Mouse (Mus musculus) embryonic facial prominence, embryonic 11.5 days (tissue): ENCODE measurements at regions not wholly inside any gene's neighbourhood (a gene's known extent, or its start where the extent isn't known, plus 50 kb on each side); places are given as distances from the start of the nearest gene placed in this dataset.

Experiments
- ATAC-seq: fragments of 200-750 bp; cut with Nextera tagmentation; replicated peaks from 2 replicates; pipeline ENCODE4 v1.8.0; 2017; ENCODE audit warnings: low read depth; ENCODE audit not compliant: insufficient number of reproducible peaks, low FRiP score, low TSS enrichment
- DNase-seq: peaks from one replicate; pipeline ENCODE4 v3.0.0-alpha.2; 2015; ENCODE audit warnings: low spot score
- H3K27ac ChIP-seq: fragments of 300-500 bp; sonication (generic); replicated peaks from 2 replicates; pipeline ENCODE4 v1.5.1; 2014; ENCODE audit warnings: mild to moderate bottlenecking, low read depth, low read length, control low read depth
- H3K27me3 ChIP-seq: fragments of 300-500 bp; sonication (generic); 2 replicates; pipeline ENCODE4 v1.6.1; 2014; ENCODE audit warnings: mild to moderate bottlenecking, low read length, moderate library complexity, mixed read lengths; ENCODE audit not compliant: control insufficient read depth, insufficient read depth
- H3K36me3 ChIP-seq: fragments of 300-500 bp; sonication (generic); replicated peaks from 2 replicates; pipeline ENCODE4 v1.6.1; 2014; ENCODE audit warnings: low read depth, mild to moderate bottlenecking, low read length, moderate library complexity, mixed read lengths; ENCODE audit not compliant: control insufficient read depth, insufficient read depth
- H3K4me1 ChIP-seq: fragments of 300-500 bp; sonication (generic); 2 replicates; pipeline ENCODE4 v1.6.1; 2014; ENCODE audit warnings: low read length, mixed read lengths; ENCODE audit not compliant: control insufficient read depth, insufficient read depth
- H3K4me2 ChIP-seq: fragments of 300-500 bp; sonication (generic); 2 replicates; pipeline ENCODE4 v1.6.1; 2014; ENCODE audit warnings: low read depth, mild to moderate bottlenecking, control low read depth, low read length, moderate library complexity
- H3K4me3 ChIP-seq: fragments of 300-500 bp; sonication (generic); 2 replicates; pipeline ENCODE4 v1.5.1; 2014; ENCODE audit warnings: low read depth, low read length, control low read depth
- H3K9ac ChIP-seq: fragments of 300-500 bp; sonication (generic); replicated peaks from 2 replicates; pipeline ENCODE4 v1.6.1; 2014; ENCODE audit warnings: mild to moderate bottlenecking, control low read depth, low read length
- H3K9me3 ChIP-seq: fragments of 300-500 bp; sonication (generic); replicated peaks from 2 replicates; pipeline ENCODE4 v1.6.1; 2016; ENCODE audit warnings: mild to moderate bottlenecking, low read length, inconsistent platforms, mixed read lengths; ENCODE audit not compliant: control insufficient read depth
- WGBS: fragments of 180-500 bp; shearing (Covaris S2); extraction: QIAGEN DNeasy Blood & Tissue Kit; methylation state at CpG from one replicate; pipeline ENCODE4 v1.1.7; 2014; 5-methylcytosine and 5-hydroxymethylcytosine counted together

DNA sequence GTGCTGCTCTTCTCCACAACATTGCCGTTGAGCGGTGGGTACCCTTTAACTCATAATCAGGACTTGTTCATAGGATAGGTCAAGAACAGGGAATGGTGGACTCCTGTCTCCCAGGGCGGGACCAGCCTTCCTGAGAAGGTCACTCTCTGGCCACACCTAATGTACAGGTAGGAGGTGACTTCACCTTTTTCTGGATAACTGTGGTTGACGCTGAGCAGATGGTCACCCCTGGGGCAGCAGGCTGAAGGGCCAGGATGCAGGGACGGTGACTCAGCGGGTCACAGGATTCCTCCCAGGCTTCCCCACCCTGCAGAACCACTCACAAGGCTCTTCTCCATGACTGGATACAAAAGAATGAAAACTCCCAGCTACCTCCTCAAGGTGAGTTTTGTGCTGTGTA is 66.6 kb upstream of the Fndc3b start:
- Histone ChIP-seq H3K4me2 (no peak overlapping the region), H3K4me1 (no peaks in the 10 kb centered on the region), H3K27ac (no peak overlapping the region), H3K36me3 (no peaks in the 10 kb centered on the region), H3K9ac (no peak overlapping the region), H3K9me3 (no peaks in the 10 kb centered on the region), H3K4me3 (no peak overlapping the region), H3K27me3 (no peaks in the 10 kb centered on the region)
- 88% methylated on average over 6 of the region's 6 CpGs for WGBS
- DNase-seq (no peak), ATAC-seq (no peak)

DNA sequence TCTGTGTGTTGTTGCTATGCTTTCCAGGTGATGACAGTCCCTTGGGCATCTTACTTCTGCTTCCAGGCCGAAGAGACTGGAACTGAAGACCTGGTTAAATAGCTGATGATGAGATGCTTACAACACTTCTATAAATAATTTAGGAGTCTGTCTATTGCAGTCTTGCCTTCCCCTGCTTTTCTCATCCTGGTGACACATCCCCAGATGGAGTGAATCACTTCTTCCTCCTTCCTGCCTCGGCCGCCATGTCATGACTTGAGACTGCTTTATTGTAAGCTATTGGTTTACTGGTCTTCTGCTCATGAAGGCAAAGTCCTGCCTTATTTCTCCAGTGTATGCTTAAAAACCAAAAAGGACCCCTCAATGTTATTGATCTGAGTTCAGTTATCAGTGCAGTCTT is 62.1 kb upstream of the Fndc3b start:
- H3K27me3 ChIP-seq = no peaks in the 10 kb centered on the region
- no peak overlapping the region for H3K4me3 ChIP-seq
- DNase-seq (no peak), ATAC-seq (no peak)
- H3K36me3 ChIP-seq = no peaks in the 10 kb centered on the region
- no peak overlapping the region for H3K27ac ChIP-seq
- 78% methylated on average over 3 of the region's 3 CpGs for WGBS
- no peak overlapping the region for H3K9ac ChIP-seq
- no peaks in the 10 kb centered on the region for H3K9me3 ChIP-seq
- H3K4me1 ChIP-seq = no peaks in the 10 kb centered on the region
- H3K4me2 ChIP-seq = no peak overlapping the region

DNA sequence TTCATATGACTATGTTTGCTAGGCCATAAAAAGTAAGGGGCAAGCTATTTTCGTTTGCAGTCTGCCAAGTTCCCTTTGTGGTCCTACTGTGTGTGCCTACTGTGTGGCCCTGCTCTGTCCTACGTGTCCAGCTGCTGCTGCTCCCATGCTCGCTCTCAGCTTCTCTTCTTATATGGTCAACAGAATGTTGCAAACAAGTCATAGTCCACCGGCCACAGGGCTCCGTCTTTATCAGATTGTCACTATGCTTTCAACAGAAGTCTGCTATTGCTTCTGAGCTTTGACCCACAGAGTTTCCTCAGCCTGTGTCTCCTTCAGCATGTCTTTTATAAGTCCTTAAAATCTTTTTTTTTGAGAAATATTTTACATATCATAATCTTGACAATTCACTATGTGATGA is 58.3 kb upstream of the Fndc3b start:
- Histone ChIP-seq H3K4me1 (no peaks in the 10 kb centered on the region), H3K4me2 (no peak overlapping the region), H3K9me3 (no peaks in the 10 kb centered on the region), H3K36me3 (no peaks in the 10 kb centered on the region), H3K9ac (no peak overlapping the region), H3K27me3 (no peaks in the 10 kb centered on the region), H3K4me3 (no peak overlapping the region), H3K27ac (no peak overlapping the region)
- ATAC-seq (no peak), DNase-seq (no peak)
- 95% methylated on average over 5 of the region's 5 CpGs for WGBS

DNA sequence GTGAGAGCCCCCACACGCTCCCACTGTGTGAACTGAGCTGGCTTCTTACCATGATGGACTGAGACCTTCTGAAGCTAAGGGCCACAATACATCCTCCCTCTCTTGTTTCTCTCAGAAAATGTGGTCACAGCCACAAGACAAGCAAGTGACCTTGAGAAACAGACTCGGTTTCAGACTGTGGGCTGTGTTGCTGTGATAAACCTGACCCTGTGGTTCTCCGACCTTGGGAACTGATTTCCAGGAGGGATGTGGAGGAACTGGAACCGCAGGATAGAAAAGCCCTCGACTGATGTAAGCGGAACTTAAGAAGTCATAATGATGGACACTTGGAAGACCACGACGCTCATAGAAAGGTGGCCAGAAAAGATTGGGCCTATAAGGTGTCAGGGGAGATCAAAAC is 56.1 kb upstream of the Fndc3b start:
- 74% methylated on average over 8 of the region's 8 CpGs for WGBS
- no peak for ATAC-seq
- Histone ChIP-seq H3K27ac (no peak overlapping the region), H3K36me3 (no peaks in the 10 kb centered on the region), H3K4me1 (no peaks in the 10 kb centered on the region), H3K27me3 (no peaks in the 10 kb centered on the region), H3K9ac (no peak overlapping the region), H3K9me3 (no peaks in the 10 kb centered on the region), H3K4me2 (no peak overlapping the region), H3K4me3 (no peak overlapping the region)
- no peak for DNase-seq

DNA sequence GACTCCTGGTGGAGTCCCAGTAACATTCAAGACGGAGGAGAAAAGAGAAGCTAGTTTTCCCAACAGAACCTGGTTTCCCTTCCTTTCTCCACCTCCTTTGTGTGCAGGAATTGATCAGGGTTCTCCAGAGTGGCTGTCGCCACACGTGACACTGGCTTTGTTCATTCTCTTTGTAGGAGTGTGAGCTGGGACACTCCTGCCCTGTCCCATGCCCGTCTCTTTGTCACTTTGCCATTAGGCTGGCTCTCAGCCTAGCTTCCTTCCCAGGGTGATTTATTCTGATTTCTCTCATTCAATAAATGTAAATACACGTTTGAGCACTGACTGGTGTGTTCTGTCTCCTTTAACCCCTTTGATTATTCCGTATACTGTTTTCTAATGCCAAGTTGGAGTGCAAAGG is 55.3 kb upstream of the Fndc3b start:
- no peak overlapping the region for H3K27ac ChIP-seq
- H3K4me3 ChIP-seq = no peak overlapping the region
- no peak overlapping the region for H3K4me2 ChIP-seq
- no peak overlapping the region for H3K9ac ChIP-seq
- no peaks in the 10 kb centered on the region for H3K9me3 ChIP-seq
- WGBS = 77% methylated on average over 6 of the region's 6 CpGs
- H3K36me3 ChIP-seq = no peaks in the 10 kb centered on the region
- ATAC-seq = no peak
- H3K27me3 ChIP-seq = no peaks in the 10 kb centered on the region
- H3K4me1 ChIP-seq = no peaks in the 10 kb centered on the region
- no peak for DNase-seq

DNA sequence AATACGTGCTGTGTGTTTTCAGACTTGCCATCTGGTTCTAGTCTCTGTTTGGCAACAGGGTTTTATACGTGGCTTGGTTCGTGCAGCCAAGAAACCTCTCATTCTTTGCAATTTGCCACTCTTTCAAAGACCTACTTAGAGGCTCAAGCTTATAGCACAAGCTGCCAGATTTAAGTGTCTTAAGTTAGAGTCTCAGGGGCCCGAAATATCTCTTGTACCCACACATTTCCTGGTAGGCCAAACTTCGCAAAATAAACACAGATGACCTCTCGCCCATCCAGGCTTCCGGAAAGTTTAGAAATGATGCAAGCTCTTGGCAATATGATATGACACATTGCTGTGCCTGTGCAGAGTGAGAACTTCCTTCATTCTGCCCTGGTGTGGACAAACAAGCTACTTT is 54.8 kb upstream of the Fndc3b start:
- 64% methylated on average over 7 of the region's 7 CpGs for WGBS

DNA sequence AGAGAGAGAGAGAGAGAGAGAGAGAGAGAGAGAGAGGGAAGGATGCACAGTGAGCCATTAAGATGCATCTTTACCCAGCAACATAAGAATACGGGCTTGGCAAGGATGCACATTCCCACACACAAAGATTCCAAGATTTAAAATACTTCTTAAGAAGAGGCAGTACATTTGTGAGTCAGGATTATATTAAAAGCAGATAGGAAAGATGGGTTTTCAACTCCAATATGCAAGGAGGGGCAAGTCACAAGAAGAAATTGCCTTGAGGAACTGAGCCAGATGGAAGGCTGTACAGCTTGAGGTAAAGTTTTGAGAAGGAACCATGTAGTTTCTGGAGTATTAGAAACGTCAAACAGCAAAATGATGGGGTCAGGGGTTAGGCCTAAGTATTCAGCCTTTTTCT is 53.4 kb upstream of the Fndc3b start:
- H3K4me2 ChIP-seq = no peak overlapping the region
- H3K27me3 ChIP-seq = no peaks in the 10 kb centered on the region
- H3K4me1 ChIP-seq = no peaks in the 10 kb centered on the region
- 69% methylated on average over 2 of the region's 2 CpGs for WGBS
- H3K4me3 ChIP-seq = no peak overlapping the region
- no peaks in the 10 kb centered on the region for H3K9me3 ChIP-seq
- no peaks in the 10 kb centered on the region for H3K36me3 ChIP-seq
- ATAC-seq (no peak), DNase-seq (no peak)
- H3K9ac ChIP-seq = no peak overlapping the region
- no peak overlapping the region for H3K27ac ChIP-seq

More for the DNA sequence above, 54.8 kb upstream of the Fndc3b start:
- H3K9ac ChIP-seq = no peak overlapping the region
- H3K36me3 ChIP-seq = no peaks in the 10 kb centered on the region
- no peaks in the 10 kb centered on the region for H3K27me3 ChIP-seq
- H3K4me3 ChIP-seq = no peak overlapping the region
- ATAC-seq (no peak), DNase-seq (no peak)
- no peak overlapping the region for H3K4me2 ChIP-seq
- no peaks in the 10 kb centered on the region for H3K4me1 ChIP-seq
- no peaks in the 10 kb centered on the region for H3K9me3 ChIP-seq
- no peak overlapping the region for H3K27ac ChIP-seq

DNA sequence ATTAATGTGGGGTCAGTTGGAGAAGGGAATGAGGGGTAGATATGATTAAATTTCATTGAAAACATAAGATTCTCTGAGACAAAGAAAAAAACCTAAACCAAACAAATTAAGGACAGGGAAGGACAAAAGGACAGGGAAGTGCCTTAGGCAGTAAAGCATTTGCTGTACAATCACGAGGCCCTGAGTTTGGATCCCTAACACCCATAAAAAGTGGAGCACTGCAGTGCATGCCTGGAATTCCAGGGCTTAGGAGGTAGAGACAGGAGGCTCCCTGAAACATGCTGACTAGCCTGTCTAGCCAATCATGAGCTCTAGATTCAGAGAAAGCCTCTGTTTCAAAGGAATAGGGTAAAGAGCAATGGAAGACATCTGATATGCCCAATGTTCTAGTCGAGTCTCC is 49.9 kb upstream of the Fndc3b start:
- no peak overlapping the region for H3K4me3 ChIP-seq
- no peaks in the 10 kb centered on the region for H3K9me3 ChIP-seq
- no peak for DNase-seq
- no peak for ATAC-seq
- no peak overlapping the region for H3K4me2 ChIP-seq
- no peaks in the 10 kb centered on the region for H3K36me3 ChIP-seq
- WGBS = 49% methylated on average over 2 of the region's 2 CpGs
- no peak overlapping the region for H3K27ac ChIP-seq
- no peak overlapping the region for H3K9ac ChIP-seq
- H3K27me3 ChIP-seq = no peaks in the 10 kb centered on the region
- no peaks in the 10 kb centered on the region for H3K4me1 ChIP-seq
